Comparison of ENCODE assay signal across 8 mouse cellular contexts in the genomic region with DNA sequence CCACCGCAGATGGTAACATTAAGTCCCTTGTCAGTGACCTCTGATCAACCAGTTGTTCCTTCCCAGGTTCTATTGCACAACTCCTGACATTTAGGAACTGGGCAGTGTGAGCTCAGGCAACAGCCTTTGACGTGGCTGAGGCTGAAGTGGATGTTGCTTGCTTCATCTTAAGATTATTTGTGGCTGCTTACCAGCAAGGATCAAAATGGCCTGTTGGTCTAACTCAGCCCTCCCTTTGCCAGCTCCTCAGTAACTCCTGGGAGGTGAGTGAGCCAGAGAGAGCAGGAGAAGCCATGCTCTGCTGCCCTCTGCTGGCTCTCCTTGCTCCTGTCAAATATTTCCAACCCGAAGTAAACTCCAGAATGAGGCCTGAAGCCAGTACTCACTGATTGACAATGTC.
DNase-seq lines count a peak whose midpoint lies in the region; ATAC-seq and TF ChIP-seq lines count a peak whose summit lies in the region.

No protein-coding gene starts in this region.

- no peaks in the 10 kb centered on the region for H3K27me3 ChIP-seq in liver, embryonic 12.5 days (replicated peaks)
- H3K27me3 ChIP-seq in limb, embryonic 13.5 days = no peaks in the 10 kb centered on the region

- no peak overlapping the region for H3K4me2 ChIP-seq in liver, embryonic 12.5 days
- H3K4me2 ChIP-seq in limb, embryonic 13.5 days (replicated peaks) = no peak overlapping the region

- DNase-seq in liver = peak; percentile 63
- DNase-seq in gastrocnemius, postnatal 25 days = peak; percentile 79
- DNase-seq in kidney, adult 8-10 months = peak; percentile 73 to 87
- DNase-seq in spleen, postnatal 36 days (ENCODE audit: low spot score in 2 of 2) = peak; percentile 45 to 46

- ATAC-seq in liver, embryonic 12.5 days = no peak
- peak; percentile 54; the same call in 1 of the 2 replicates for ATAC-seq in limb, embryonic 13.5 days (ENCODE audit: low FRiP score, low read depth)
- peak; percentile 96 for ATAC-seq in monocyte, adult 5-6 weeks (replicated peaks; ENCODE audit: insufficient number of reproducible peaks, low FRiP score, low TSS enrichment, poor library complexity, severe bottlenecking)

- peak; percentile 78 for TF ChIP-seq CTCF in cortical plate, adult 2 months (IDR thresholded peaks at IDR 0.05; ENCODE audit: extremely low read depth, insufficient read depth, low read length)

- no peaks in the 10 kb centered on the region for H3K36me3 ChIP-seq in liver, embryonic 12.5 days
- H3K36me3 ChIP-seq in limb, embryonic 13.5 days = no peaks in the 10 kb centered on the region

- H3K9me3 ChIP-seq in liver, embryonic 12.5 days (replicated peaks) = no peaks in the 10 kb centered on the region
- H3K9me3 ChIP-seq in limb, embryonic 13.5 days = no peaks in the 10 kb centered on the region

- H3K4me1 ChIP-seq in liver, embryonic 12.5 days = no peaks in the 10 kb centered on the region
- H3K4me1 ChIP-seq in cortical plate, adult 2 months (ENCODE audit: control insufficient read depth, insufficient read depth, low read length) = no peaks in the 10 kb centered on the region
- 0 out of 2 replicates have a peak, but pooled peaks cover 3% of the 10 kb centered on the region for H3K4me1 ChIP-seq in limb, embryonic 13.5 days

- H3K27ac ChIP-seq in liver, embryonic 12.5 days = no peak overlapping the region
- H3K27ac ChIP-seq in cortical plate, adult 2 months (ENCODE audit: insufficient read depth, low read length) = no peak overlapping the region
- no peak overlapping the region for H3K27ac ChIP-seq in limb, embryonic 13.5 days

- WGBS in liver, embryonic 12.5 days (ENCODE audit: insufficient replicate concordance) = 25% methylated on average over 3 of the region's 3 CpGs
- 35% methylated on average over 3 of the region's 3 CpGs for WGBS in limb, embryonic 13.5 days

- no peak overlapping the region for H3K4me3 ChIP-seq in liver, embryonic 12.5 days
- H3K4me3 ChIP-seq in cortical plate, adult 2 months (ENCODE audit: insufficient read depth, low read length) = no peak overlapping the region
- no peak overlapping the region for H3K4me3 ChIP-seq in limb, embryonic 13.5 days

- H3K9ac ChIP-seq in liver, embryonic 12.5 days = no peak overlapping the region
- H3K9ac ChIP-seq in limb, embryonic 13.5 days = no peak overlapping the region

- TF ChIP-seq POLR2A in cortical plate, adult 2 months (IDR thresholded peaks at IDR 0.05; ENCODE audit: extremely low read depth, insufficient read depth, low read length) = no peak
